8 mouse cellular contexts compared by ENCODE assay signal in the genomic region with DNA sequence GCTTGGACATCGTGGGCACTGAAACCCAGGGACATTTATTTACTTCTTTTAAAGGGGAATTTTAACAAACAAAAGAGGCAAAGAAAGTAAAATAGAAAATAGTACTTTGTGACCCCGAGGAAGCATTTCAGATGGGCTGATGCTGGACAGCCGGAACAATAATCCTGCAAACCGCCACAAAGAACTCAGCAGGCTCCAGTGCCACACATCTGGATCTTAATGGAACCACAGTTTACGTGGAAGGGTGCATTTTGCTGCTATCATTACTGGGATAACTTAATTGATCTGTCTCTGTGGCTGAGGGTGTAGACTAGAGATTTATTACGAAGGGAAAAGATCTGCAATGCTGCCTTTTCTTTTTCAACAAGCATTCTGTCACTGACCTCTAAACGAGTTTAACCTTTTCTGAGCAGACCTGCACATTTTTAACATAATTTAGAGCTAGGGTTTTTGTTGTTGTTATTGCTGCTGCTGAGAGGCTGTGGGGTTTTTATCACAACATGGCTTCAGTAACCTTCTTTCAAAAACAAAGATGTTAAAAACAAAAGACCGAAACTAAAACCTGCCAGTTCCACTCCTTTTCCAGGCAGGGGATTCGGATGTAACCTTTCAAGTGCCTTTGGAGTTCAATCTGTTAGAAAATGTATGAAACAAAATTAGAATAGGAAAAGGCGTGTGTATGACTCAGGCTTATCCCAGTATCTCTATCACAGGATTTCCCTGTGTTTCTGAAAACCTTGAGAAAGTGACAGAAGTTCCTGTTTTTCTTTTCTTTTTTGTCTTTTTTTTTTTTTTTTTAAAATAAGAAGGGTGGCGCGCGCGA.
A peak's percentile ranks its signal among the peaks of the same experiment; 100 is the strongest.
DNase-seq lines count a peak whose midpoint lies in the region; ATAC-seq and TF ChIP-seq lines count a peak whose summit lies in the region.

No protein-coding gene starts in this region.

- TF ChIP-seq CTCF in heart, adult 2 months (IDR thresholded peaks at IDR 0.05): no peak
- TF ChIP-seq CTCF in C2C12 (IDR thresholded peaks at IDR 0.05; ENCODE audit: control insufficient read depth, insufficient read depth, insufficient read length): no peak

- intact Hi-C loops in heart, adult 2 months (cut with DNase I): loop anchor here (2.0 kb wide), 3 partner anchors 41 to 77 kb away; no protein-coding TSS in a partner anchor
- intact Hi-C loops in heart, postnatal 10 days (cut with DNase I): loop anchor here (2.0 to 5.0 kb wide), 3 partner anchors 38 to 83 kb away; partner anchors contain the start of gene Rbms1
- intact Hi-C loops in gastrocnemius, postnatal 36 days (cut with DNase I): loop anchor here (5.0 kb wide), 3 partner anchors 43 to 82 kb away; partner anchors contain the start of gene Rbms1

- TF ChIP-seq EP300 in heart, adult 2 months (IDR thresholded peaks at IDR 0.05; ENCODE audit: insufficient read depth, low read depth, low read length): no peak

- H3K4me1 ChIP-seq in heart, adult 2 months (ENCODE audit: control insufficient read depth, insufficient read depth, low read length): peaks cover 27% of the 10 kb centered on the region
- peaks cover 2% of the 10 kb centered on the region; the same call in 1 of the 2 replicates for H3K4me1 ChIP-seq in forebrain, embryonic 11.5 days (replicated peaks; ENCODE audit: control insufficient read depth, insufficient read depth, low read length)
- H3K4me1 ChIP-seq in liver, embryonic 12.5 days: peaks cover 75% of the 10 kb centered on the region

- peak overlapping the region; percentile 90 for H3K4me3 ChIP-seq in heart, adult 2 months
- H3K4me3 ChIP-seq in C2C12 (ENCODE audit: insufficient read depth, poor library complexity, severe bottlenecking): peak overlapping the region; percentile 69
- peak overlapping the region; percentile 69 for H3K4me3 ChIP-seq in forebrain, embryonic 11.5 days (ENCODE audit: low read depth, low read length)
- H3K4me3 ChIP-seq in liver, embryonic 12.5 days: peak overlapping the region; percentile 94

- H3K27me3 ChIP-seq in heart, adult 2 months (ENCODE audit: control insufficient read depth, insufficient read depth, low read length): no peaks in the 10 kb centered on the region
- no peaks in the 10 kb centered on the region for H3K27me3 ChIP-seq in C2C12 (ENCODE audit: control insufficient read depth, insufficient read depth, insufficient read length)
- H3K27me3 ChIP-seq in forebrain, embryonic 11.5 days (ENCODE audit: control insufficient read depth, insufficient read depth, low read length): peaks cover 71% of the 10 kb centered on the region
- no peaks in the 10 kb centered on the region; the same call in 1 of the 2 replicates for H3K27me3 ChIP-seq in liver, embryonic 12.5 days (replicated peaks)

- 18% methylated on average over 14 of the region's 14 CpGs for WGBS in heart, adult 2 months
- WGBS in forebrain, embryonic 11.5 days: under 1% methylated on average over 10 of the region's 14 CpGs
- 14% methylated on average over 14 of the region's 14 CpGs for WGBS in liver, embryonic 12.5 days (ENCODE audit: insufficient replicate concordance)

- H3K79me2 ChIP-seq in heart, adult 2 months (replicated peaks; ENCODE audit: control insufficient read depth, insufficient read depth, low read length): peaks cover 8% of the 10 kb centered on the region
- H3K79me2 ChIP-seq in C2C12 (ENCODE audit: control insufficient read depth, insufficient read depth): peaks cover 83% of the 10 kb centered on the region

- H3K9me3 ChIP-seq in forebrain, embryonic 11.5 days (ENCODE audit: control insufficient read depth, low read length): no peaks in the 10 kb centered on the region
- no peaks in the 10 kb centered on the region for H3K9me3 ChIP-seq in liver, embryonic 12.5 days (replicated peaks)

- H3K79me3 ChIP-seq in C2C12 (ENCODE audit: low read depth): peaks cover 56% of the 10 kb centered on the region

- peak overlapping the region; percentile 100 for H3K4me2 ChIP-seq in forebrain, embryonic 11.5 days (ENCODE audit: low read depth, low read length, severe bottlenecking)
- peak overlapping the region; percentile 93 for H3K4me2 ChIP-seq in liver, embryonic 12.5 days

- peak overlapping the region; percentile 100 for H3K9ac ChIP-seq in heart, adult 2 months (ENCODE audit: low read depth, low read length)
- H3K9ac ChIP-seq in forebrain, embryonic 11.5 days (ENCODE audit: low read length): peak overlapping the region; percentile 68; the same call in 1 of the 2 replicates
- peak overlapping the region; percentile 95 for H3K9ac ChIP-seq in liver, embryonic 12.5 days

- no peak for TF ChIP-seq POLR2A in heart, adult 2 months (IDR thresholded peaks at IDR 0.05; ENCODE audit: insufficient read depth, low read depth, low read length)

- no peak for ATAC-seq in forebrain, embryonic 11.5 days (replicated peaks; ENCODE audit: low FRiP score)
- ATAC-seq in liver, embryonic 12.5 days: no peak

- H3K36me3 ChIP-seq in heart, adult 2 months (ENCODE audit: control insufficient read depth, insufficient read depth, low read length): peaks cover 30% of the 10 kb centered on the region
- peaks cover 8% of the 10 kb centered on the region for H3K36me3 ChIP-seq in C2C12 (ENCODE audit: control insufficient read depth, insufficient read depth)
- no peaks in the 10 kb centered on the region for H3K36me3 ChIP-seq in forebrain, embryonic 11.5 days (ENCODE audit: control insufficient read depth, insufficient read depth, low read length)
- H3K36me3 ChIP-seq in liver, embryonic 12.5 days: peaks cover 8% of the 10 kb centered on the region; the same call in 1 of the 2 replicates

- no peak for DNase-seq in heart, adult 2 months
- DNase-seq in heart, postnatal 10 days: no peak
- no peak for DNase-seq in forebrain, embryonic 11.5 days (ENCODE audit: low spot score)
- DNase-seq in yolk sac, embryonic 10.5 days (ENCODE audit: low spot score): no peak
- DNase-seq in gastrocnemius, postnatal 36 days: no peak
- DNase-seq in adrenal gland, adult 2 months: no peak

- peak overlapping the region; percentile 99 for H3ac ChIP-seq in C2C12 (ENCODE audit: control insufficient read depth, insufficient read length, low read depth)

- peak overlapping the region; percentile 95 for H3K27ac ChIP-seq in heart, adult 2 months
- H3K27ac ChIP-seq in forebrain, embryonic 11.5 days (ENCODE audit: low read depth, low read length): no peak overlapping the region
- H3K27ac ChIP-seq in liver, embryonic 12.5 days: peak overlapping the region; percentile 82

TF ChIP-seq in C2C12, 6 proteins besides CTCF, POLR2A, EP300 and RAD21:
- TF ChIP-seq CEBPB (IDR thresholded peaks at IDR 0.05; ENCODE audit: low read depth) (no peak), FOSL1 (IDR thresholded peaks at IDR 0.05; ENCODE audit: insufficient read depth, low read length, poor library complexity, severe bottlenecking) (no peak), USF1 (IDR thresholded peaks at IDR 0.05; ENCODE audit: low read depth) (no peak), MYOG (IDR thresholded peaks at IDR 0.05; ENCODE audit: control insufficient read depth, extremely low read depth, insufficient read length) (no peak), MYOD1 (IDR thresholded peaks at IDR 0.05; ENCODE audit: control insufficient read depth, insufficient read length, low read depth) (no peak), MAX (IDR thresholded peaks at IDR 0.05) (no peak)
TF ChIP-seq in C2C12: peak in this region for 0.
